Mouse (Mus musculus) MEL (cell line): Measurements from ENCODE around the gene 2310033P09Rik. TPM values are rescaled to one million over a fixed set of nuclear protein-coding genes. Genes with fewer than 3 reads are reported as not detected.

Source experiments
- DNase-seq: peaks from one replicate; pipeline ENCODE4 v3.0.0; 2011; ENCODE audit warnings: low read depth, low spot score
- H3K27ac ChIP-seq: 2 replicates; pipeline ENCODE4 v1.5.1; 2012; ENCODE audit warnings: low read depth, mild to moderate bottlenecking, control low read depth, low read length, moderate library complexity; ENCODE audit not compliant: control insufficient read depth
- H3K27me3 ChIP-seq, 2 experiments: fragments of 150-350 bp in 1 of 2; sonication (generic) in 1 of 2; 2 replicates each; pipeline ENCODE4 v1.6.1; 2012; ENCODE audit warnings: low read length in 2 of 2, mild to moderate bottlenecking in 2 of 2, improper control_type of control experiment in 1 of 2, moderate library complexity in 1 of 2; ENCODE audit not compliant: insufficient read depth in 2 of 2, control insufficient read depth in 1 of 2
- H3K36me3 ChIP-seq, 2 experiments: 2 replicates each; pipeline ENCODE4 v1.6.1; 2012 to 2014; ENCODE audit warnings: low read length in 2 of 2, improper control_type of control experiment in 1 of 2, inconsistent platforms in 1 of 2, mild to moderate bottlenecking in 1 of 2; ENCODE audit not compliant: insufficient read depth in 2 of 2, control insufficient read depth in 1 of 2
- H3K4me1 ChIP-seq, 2 experiments: fragments of 150-350 bp in 1 of 2; sonication (generic) in 1 of 2; 2 replicates each; pipeline ENCODE4 v1.6.1; 2012; ENCODE audit warnings: low read length in 2 of 2, improper control_type of control experiment in 1 of 2, mild to moderate bottlenecking in 1 of 2; ENCODE audit not compliant: insufficient read depth in 2 of 2, control insufficient read depth in 1 of 2
- H3K4me3 ChIP-seq, 2 experiments: fragments of 150-350 bp in 1 of 2; sonication (generic) in 1 of 2; 2 replicates each; pipeline ENCODE4 v1.5.1; 2012; ENCODE audit warnings: low read depth in 2 of 2, low read length in 2 of 2, mild to moderate bottlenecking in 2 of 2, moderate library complexity in 2 of 2, control low read depth in 1 of 2, improper control_type of control experiment in 1 of 2; ENCODE audit not compliant: control insufficient read depth in 1 of 2, insufficient read depth in 1 of 2
- H3K79me2 ChIP-seq: 2 replicates; pipeline ENCODE4 v1.6.1; 2012; ENCODE audit warnings: mild to moderate bottlenecking, low read length, moderate library complexity; ENCODE audit not compliant: control insufficient read depth, poor library complexity, insufficient read depth
- H3K9ac ChIP-seq: 2 replicates; pipeline ENCODE4 v1.6.1; 2012; ENCODE audit warnings: low read depth, mild to moderate bottlenecking, control low read depth, low read length, moderate library complexity; ENCODE audit not compliant: control insufficient read depth, poor library complexity, severe bottlenecking
- H3K9me3 ChIP-seq: fragments of 150-350 bp; sonication (generic); replicated peaks from 2 replicates; pipeline ENCODE4 v1.6.1; 2012; ENCODE audit warnings: mild to moderate bottlenecking, low read length, improper control_type of control experiment, moderate library complexity; ENCODE audit not compliant: insufficient read depth
- BHLHE40 ChIP-seq: IDR thresholded peaks from 2 replicates; pipeline ENCODE4 v1.6.1; 2012; ENCODE audit warnings: low read depth, mild to moderate bottlenecking, inconsistent platforms, low read length, improper control_type of control experiment, borderline replicate concordance
- CTCF ChIP-seq, 3 experiments: IDR thresholded peaks in 2 of 3; conservative IDR thresholded peaks in 1 of 3; 2 replicates each; pipeline ENCODE4 v1.5.1; 2011 to 2012; ENCODE audit warnings: low read length in 3 of 3, low read depth in 2 of 3, mild to moderate bottlenecking in 2 of 3, improper control_type of control experiment in 1 of 3, inconsistent platforms in 1 of 3, mixed read lengths in 1 of 3, moderate library complexity in 1 of 3; ENCODE audit not compliant: control insufficient read depth in 1 of 3, insufficient read depth in 1 of 3, poor library complexity in 1 of 3, severe bottlenecking in 1 of 3
- E2F4 ChIP-seq: IDR thresholded peaks from 2 replicates; pipeline ENCODE4 v1.6.1; 2011; ENCODE audit warnings: low read depth, low read length, improper control_type of control experiment, borderline replicate concordance
- EP300 ChIP-seq, 2 experiments: IDR thresholded peaks; 2 replicates each; pipeline ENCODE4 v1.6.1; 2011; ENCODE audit warnings: improper control_type of control experiment in 2 of 2, low read length in 2 of 2, low read depth in 1 of 2, mild to moderate bottlenecking in 1 of 2
- ETS1 ChIP-seq: IDR thresholded peaks from 2 replicates; pipeline ENCODE4 v1.6.1; 2012; ENCODE audit warnings: low read depth, mild to moderate bottlenecking, inconsistent platforms, low read length, improper control_type of control experiment, moderate library complexity
- GATA1 ChIP-seq: IDR thresholded peaks from 2 replicates; pipeline ENCODE4 v1.6.1; 2011; ENCODE audit warnings: low read depth, low read length, improper control_type of control experiment
- HCFC1 ChIP-seq: IDR thresholded peaks from 2 replicates; pipeline ENCODE4 v1.6.1; 2012; ENCODE audit warnings: low read depth, mild to moderate bottlenecking, inconsistent platforms, low read length, improper control_type of control experiment, moderate library complexity
- JUND ChIP-seq: IDR thresholded peaks from 2 replicates; pipeline ENCODE4 v1.6.1; 2011; ENCODE audit warnings: low read depth, mild to moderate bottlenecking, improper control_type of control experiment, low read length
- MAX ChIP-seq: IDR thresholded peaks from 2 replicates; pipeline ENCODE4 v1.6.1; 2011; ENCODE audit warnings: low read length, improper control_type of control experiment
- MXI1 ChIP-seq: IDR thresholded peaks from 2 replicates; pipeline ENCODE4 v1.6.1; 2011; ENCODE audit warnings: mild to moderate bottlenecking, low read depth, low read length, improper control_type of control experiment
- NRF1 ChIP-seq: IDR thresholded peaks from 2 replicates; pipeline ENCODE4 v1.6.1; 2014; ENCODE audit warnings: low read depth, mild to moderate bottlenecking, inconsistent platforms, low read length, improper control_type of control experiment, moderate library complexity; ENCODE audit not compliant: poor library complexity, insufficient read depth, severe bottlenecking
- POLR2AphosphoS5 ChIP-seq: IDR thresholded peaks from 2 replicates; pipeline ENCODE4 v1.6.1; 2012; ENCODE audit warnings: low read depth, borderline replicate concordance, mild to moderate bottlenecking, inconsistent platforms, low read length, moderate library complexity, mixed read lengths
- RAD21 ChIP-seq: IDR thresholded peaks from 2 replicates; pipeline ENCODE4 v1.6.1; 2011; ENCODE audit warnings: mild to moderate bottlenecking, low read depth, low read length, improper control_type of control experiment
- RCOR1 ChIP-seq: IDR thresholded peaks from 2 replicates; pipeline ENCODE4 v1.6.1; 2012; ENCODE audit warnings: low read depth, mild to moderate bottlenecking, inconsistent platforms, low read length, improper control_type of control experiment
- SIN3A ChIP-seq: IDR thresholded peaks from 2 replicates; pipeline ENCODE4 v1.6.1; 2012; ENCODE audit warnings: low read length, improper control_type of control experiment, inconsistent platforms
- SMC3 ChIP-seq: IDR thresholded peaks from 2 replicates; pipeline ENCODE4 v1.6.1; 2011; ENCODE audit warnings: low read depth, low read length, improper control_type of control experiment
- TAL1 ChIP-seq: IDR thresholded peaks from 2 replicates; pipeline ENCODE4 v1.6.1; 2012; ENCODE audit warnings: mild to moderate bottlenecking, inconsistent platforms, low read length, moderate library complexity, mixed read lengths
- USF1 ChIP-seq: IDR thresholded peaks from 2 replicates; pipeline ENCODE4 v1.6.1; 2014; ENCODE audit warnings: low read depth, mild to moderate bottlenecking, inconsistent platforms, low read length, improper control_type of control experiment, moderate library complexity
- USF2 ChIP-seq, 2 experiments: IDR thresholded peaks; 2 replicates each; pipeline ENCODE4 v1.6.1; 2011 to 2012; ENCODE audit warnings: improper control_type of control experiment in 2 of 2, low read length in 2 of 2, borderline replicate concordance in 1 of 2, inconsistent platforms in 1 of 2, low read depth in 1 of 2, mild to moderate bottlenecking in 1 of 2; ENCODE audit not compliant: insufficient read depth in 1 of 2
- ZMIZ1 ChIP-seq: IDR thresholded peaks from 2 replicates; pipeline ENCODE4 v1.6.1; 2012; ENCODE audit warnings: low read depth, mild to moderate bottlenecking, inconsistent platforms, low read length, improper control_type of control experiment, moderate library complexity
- ZNF384 ChIP-seq: IDR thresholded peaks from 2 replicates; pipeline ENCODE4 v1.6.1; 2012; ENCODE audit warnings: low read depth, mild to moderate bottlenecking, inconsistent platforms, low read length, improper control_type of control experiment
- polyA plus RNA-seq, 2 experiments: library from polyadenylated mRNA; stranded (reverse) in 1 of 2; unstranded in 1 of 2; fragments of >175 nt in 1 of 2; fragments of >200 nt in 1 of 2; gene quantifications; 2 replicates each; pipeline versions ENCODE4 v1.2.1 to v1.2.4; 2012; ENCODE audit warnings: low replicate concordance in 2 of 2, low read depth in 1 of 2; ENCODE audit not compliant: insufficient read length in 2 of 2, insufficient read depth in 1 of 2, missing spikeins in 1 of 2
- total RNA-seq: library from RNA; depleted of rRNA; stranded (reverse); fragments of 300-350 nt; gene quantifications from 2 replicates; pipeline ENCODE4 v1.2.3, GENCODE M21; 2012

The 2310033P09Rik gene
- total and polyA plus RNA-seq, 3 experiments, result 35.5 to 59.8 TPM; not detected in 1

GRCm38 (mm10) chr11:59209003-59209441, 901 bp downstream of the 2310033P09Rik start:
- Histone ChIP-seq H3K36me3 (peaks cover 15 to 28% of the 10 kb centered on the region in 2 experiments), H3K4me3 (peak overlapping the region; percentile 61 to 85), H3K4me1 (peaks cover 2 to 15% of the 10 kb centered on the region in 2 experiments; a peak in 3 of 4 replicates), H3K79me2 (peaks cover 22% of the 10 kb centered on the region), H3K9me3 (no peaks in the 10 kb centered on the region), H3K27me3 (no peaks in the 10 kb centered on the region), H3K9ac (peak overlapping the region; percentile 82), H3K27ac (0 out of 2 replicates have a peak overlapping the region, but pooled peaks have one; percentile 7)
- TF ChIP-seq POLR2AphosphoS5 (no peak), E2F4 (no peak), GATA1 (no peak), SMC3 (peak; percentile 59), ZNF384 (no peak), MAX (peak; percentile 49; the same call in 1 of the 2 replicates), SIN3A (0 out of 2 replicates have a peak, but pooled peaks have one; percentile 64), USF2 (IDR thresholded peaks at IDR 0.05; ENCODE audit: borderline replicate concordance in 1 of 2, insufficient read depth in 1 of 2, low read depth in 1 of 2, low read length in 2 of 2) (no peak), RCOR1 (no peak), HCFC1 (no peak), CTCF (IDR thresholded peaks at IDR 0.05 in 2 of 3, conservative IDR thresholded peaks at IDR 0.05 in 1 of 3; ENCODE audit: control insufficient read depth in 1 of 3, insufficient read depth in 1 of 3, low read depth in 2 of 3, low read length in 3 of 3, poor library complexity in 1 of 3, severe bottlenecking in 1 of 3) (peak; percentile 55 to 73 (median 66)), USF1 (no peak), NRF1 (peak; percentile 37; the same call in 1 of the 2 replicates), RAD21 (peak; percentile 47), BHLHE40 (no peak), JUND (no peak), EP300 (IDR thresholded peaks at IDR 0.05; ENCODE audit: low read depth in 1 of 2, low read length in 2 of 2) (no peak; a peak in 1 of 4 replicates), TAL1 (no peak), MXI1 (peak; percentile 60; the same call in 1 of the 2 replicates), ZMIZ1 (0 out of 2 replicates have a peak, but pooled peaks have one; percentile 28), ETS1 (0 out of 2 replicates have a peak, but pooled peaks have one; percentile 10)
- peak; percentile 85 for DNase-seq
